Mouse (Mus musculus): ENCODE measurements around the gene Dock9.
"Not testable (repeated sequence)": the region's sequence is repeated elsewhere in the genome, so short reads cannot be mapped to it uniquely, and the experiment has no call there.

Gene Dock9

GRCm38 (mm10) chr14:121631934-121632333, 165.7 kb downstream of the Dock9 start:
- DNase-seq (ENCODE audit: low read depth in 1 of 2, low spot score in 2 of 2) = no peak

GRCm38 (mm10) chr14:121626741-121627140, 170.9 kb downstream of the Dock9 start:
- DNase-seq (ENCODE audit: low read depth in 1 of 2, low spot score in 2 of 2) = no peak

DNA sequence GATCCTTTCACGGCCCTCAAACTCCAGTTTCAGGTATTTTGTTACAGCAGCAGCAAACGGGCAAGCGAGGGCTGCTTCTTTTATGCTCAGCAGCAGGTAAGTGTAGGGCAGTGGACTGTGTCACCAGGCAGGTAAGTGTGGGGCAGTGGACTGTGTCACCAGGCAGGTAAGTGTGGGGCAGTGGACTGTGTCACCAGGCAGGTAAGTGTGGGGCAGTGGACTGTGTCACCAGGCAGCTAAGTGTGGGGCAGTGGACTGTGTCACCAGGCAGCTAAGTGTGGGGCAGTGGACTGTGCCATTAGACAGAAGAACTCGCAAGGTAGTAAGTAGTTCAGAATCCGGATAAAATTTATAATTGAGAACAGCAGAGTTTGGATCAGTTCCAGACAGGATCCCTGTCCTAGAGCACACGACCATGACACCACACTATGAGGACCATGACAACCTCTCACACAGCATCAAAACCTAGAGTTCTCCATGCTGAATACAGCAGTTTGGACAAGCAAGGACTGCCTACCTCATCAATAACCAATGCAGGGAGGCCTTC, 173.6 kb downstream of the Dock9 start:
- not testable (repeated sequence) for DNase-seq (ENCODE audit: low read depth in 1 of 2, low spot score in 2 of 2)

DNA sequence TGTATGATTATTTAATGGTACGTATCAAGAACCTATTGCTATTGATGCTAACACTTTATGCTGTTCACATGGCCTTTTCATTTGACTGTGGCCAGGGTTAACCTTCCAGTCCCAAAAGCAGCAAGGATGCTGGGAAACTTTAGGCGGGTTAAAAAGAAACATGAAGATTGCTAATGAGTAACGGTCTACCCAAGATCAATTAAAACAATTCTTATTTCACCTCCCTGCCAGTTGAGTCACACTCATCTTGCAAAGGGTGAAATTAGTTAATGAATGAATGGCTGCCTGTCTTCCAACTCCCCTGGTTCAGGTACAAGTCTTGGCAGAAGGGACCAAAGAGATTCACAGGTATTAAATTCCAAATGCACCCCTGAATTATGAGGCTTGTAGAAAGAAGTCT, 175.8 kb downstream of the Dock9 start:
- DNase-seq (ENCODE audit: low read depth in 1 of 2, low spot score in 2 of 2) = no peak

GRCm38 (mm10) chr14:121620567-121620966, 177.1 kb downstream of the Dock9 start:
- DNase-seq (ENCODE audit: low read depth in 1 of 2, low spot score in 2 of 2) = no peak

DNA sequence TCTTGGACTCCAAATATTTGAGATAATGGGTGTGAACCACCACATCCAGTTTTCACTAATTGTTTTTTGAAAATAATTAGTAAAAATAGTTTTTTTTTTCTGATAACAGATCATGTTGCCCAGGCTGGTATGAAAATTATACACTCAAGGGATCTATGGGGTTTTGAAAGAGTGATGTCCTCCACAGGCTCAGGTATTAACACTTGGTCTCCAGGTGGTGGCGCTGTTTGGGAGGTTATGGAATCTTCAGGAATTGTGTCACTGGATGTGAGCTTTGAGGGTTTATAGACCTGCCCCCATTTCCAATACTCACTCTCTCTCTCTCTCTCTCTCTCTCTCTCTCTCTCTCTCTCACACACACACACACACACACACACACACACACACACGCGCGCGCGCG, 177.5 kb downstream of the Dock9 start:
- DNase-seq (ENCODE audit: low read depth in 1 of 2, low spot score in 2 of 2) = no peak

DNA sequence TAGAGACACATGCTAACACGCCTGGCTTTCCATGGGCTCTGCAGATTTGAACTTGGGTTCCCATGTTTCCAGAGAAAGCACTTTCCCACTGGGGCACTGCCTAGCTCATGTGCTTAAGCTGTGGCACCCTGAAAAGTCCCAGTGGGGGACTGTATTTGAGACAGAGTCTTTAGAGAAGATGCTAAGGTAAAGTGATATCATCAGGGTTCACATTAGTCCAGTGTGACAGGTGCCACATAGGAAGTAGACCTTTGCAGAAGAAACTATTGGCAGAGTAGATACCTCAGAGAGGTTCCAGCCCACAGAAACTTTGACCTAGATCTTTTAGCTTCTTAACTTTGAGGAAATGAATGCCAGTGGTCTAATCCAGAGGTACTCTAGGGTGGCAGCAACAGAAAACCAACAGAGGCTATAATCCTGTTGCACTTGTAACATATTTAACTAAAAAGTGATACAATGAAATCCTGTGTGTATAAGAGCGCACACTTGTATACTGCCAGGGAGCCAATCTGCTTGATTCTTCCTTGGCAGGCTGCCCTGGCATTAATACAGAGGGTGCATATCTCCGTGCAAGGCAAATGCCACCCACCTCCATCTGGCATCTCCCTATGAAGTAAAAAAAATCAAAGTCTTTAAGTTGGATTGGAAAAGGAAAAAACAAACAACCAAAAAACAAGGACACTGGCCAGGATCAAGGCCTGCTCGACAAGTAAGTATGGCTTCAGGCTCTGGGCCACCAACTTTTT, 179.8 kb downstream of the Dock9 start:
- no peak for DNase-seq (ENCODE audit: low read depth in 1 of 2, low spot score in 2 of 2)

GRCm38 (mm10) chr14:121615431-121615830, 182.2 kb downstream of the Dock9 start:
- DNase-seq (ENCODE audit: low read depth in 1 of 2, low spot score in 2 of 2) = no peak

DNA sequence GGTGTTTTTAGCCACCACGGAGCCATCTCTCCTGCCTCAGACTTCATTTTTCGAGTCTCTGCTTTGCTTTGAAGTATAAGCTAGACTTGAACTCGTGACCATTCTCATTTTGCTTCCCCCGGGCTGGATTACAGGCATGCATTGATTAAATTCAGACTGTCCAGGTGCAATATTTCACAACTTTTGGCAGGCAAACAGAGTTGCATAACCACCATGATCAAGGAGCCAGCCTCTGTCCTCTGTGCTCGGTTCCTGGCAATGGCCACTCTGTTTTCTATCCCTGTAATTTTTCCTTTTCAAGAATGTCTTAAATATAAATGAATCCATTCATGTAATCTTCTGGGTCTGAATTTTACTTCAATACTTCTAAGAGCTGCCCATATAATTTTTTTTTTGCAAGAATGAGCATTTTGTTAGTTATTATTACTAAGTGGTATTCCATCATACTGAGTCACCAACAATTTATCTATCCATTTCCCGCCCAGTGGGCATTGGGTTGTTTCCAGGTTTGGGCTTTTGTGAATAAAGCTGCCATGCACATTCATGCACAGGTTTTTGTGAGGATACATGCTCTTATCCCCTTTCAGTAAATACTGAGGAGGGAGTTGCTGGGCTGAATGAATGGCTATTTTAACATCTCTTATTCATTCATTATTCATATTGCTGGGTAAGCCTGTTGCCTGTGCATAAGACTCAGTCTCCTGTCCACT, 183.0 kb downstream of the Dock9 start:
- no peak for DNase-seq (ENCODE audit: low read depth in 1 of 2, low spot score in 2 of 2)

DNA sequence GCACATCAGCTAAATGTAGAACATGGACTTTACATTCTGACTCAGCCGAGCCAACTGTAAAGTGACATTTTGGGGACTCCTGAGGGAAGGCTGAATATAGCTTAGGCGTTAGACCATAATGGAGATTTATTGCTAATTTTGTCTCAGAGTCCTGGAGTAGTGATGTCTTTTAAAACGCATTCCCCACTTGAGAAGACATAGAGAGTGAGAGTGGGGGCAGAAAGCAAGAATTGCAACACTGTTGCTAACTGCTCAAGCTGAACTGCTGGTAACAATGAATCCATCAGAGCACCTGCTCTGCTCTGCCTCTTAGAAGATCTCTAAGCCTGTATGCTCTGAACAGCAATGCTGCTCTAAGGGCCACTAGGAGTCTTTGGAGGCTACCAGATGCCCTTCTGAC, 184.1 kb downstream of the Dock9 start:
- no peak for DNase-seq (ENCODE audit: low read depth in 1 of 2, low spot score in 2 of 2)

- no peak for DNase-seq (ENCODE audit: low read depth in 1 of 2, low spot score in 2 of 2)
Measured at GRCm38 (mm10) chr14:121612926-121613325, 184.7 kb downstream of the Dock9 start.

GRCm38 (mm10) chr14:121611533-121611932, 186.1 kb downstream of the Dock9 start:
- no peak for DNase-seq (ENCODE audit: low read depth in 1 of 2, low spot score in 2 of 2)

- DNase-seq (ENCODE audit: low read depth in 1 of 2, low spot score in 2 of 2) = no peak
Measured at GRCm38 (mm10) chr14:121611098-121611497, 186.5 kb downstream of the Dock9 start.

- no peak for DNase-seq (ENCODE audit: low read depth in 1 of 2, low spot score in 2 of 2)
Measured at GRCm38 (mm10) chr14:121608522-121608921, 189.1 kb downstream of the Dock9 start.

DNA sequence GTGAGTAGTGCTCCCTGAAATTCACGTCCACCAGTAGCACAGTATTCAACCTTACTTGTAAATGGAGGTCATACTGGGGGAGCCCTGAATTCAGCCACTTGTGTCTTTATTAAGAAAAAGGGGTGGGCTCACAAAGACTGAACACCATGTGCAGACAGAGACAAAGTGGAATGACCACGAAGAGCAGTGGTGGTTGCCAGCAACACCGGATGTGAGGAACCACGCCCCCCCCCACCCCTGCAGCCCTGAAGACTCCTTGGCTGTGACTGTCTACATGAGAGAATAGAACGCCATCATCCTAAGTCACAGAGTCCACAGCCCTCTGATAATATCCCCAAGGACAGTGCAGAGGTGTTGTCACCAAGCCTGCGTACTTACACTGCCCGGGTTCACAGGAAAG, 191.2 kb downstream of the Dock9 start:
- DNase-seq (ENCODE audit: low read depth in 1 of 2, low spot score in 2 of 2) = no peak

GRCm38 (mm10) chr14:121605260-121605659, 192.4 kb downstream of the Dock9 start:
- no peak for DNase-seq (ENCODE audit: low read depth in 1 of 2, low spot score in 2 of 2)

DNA sequence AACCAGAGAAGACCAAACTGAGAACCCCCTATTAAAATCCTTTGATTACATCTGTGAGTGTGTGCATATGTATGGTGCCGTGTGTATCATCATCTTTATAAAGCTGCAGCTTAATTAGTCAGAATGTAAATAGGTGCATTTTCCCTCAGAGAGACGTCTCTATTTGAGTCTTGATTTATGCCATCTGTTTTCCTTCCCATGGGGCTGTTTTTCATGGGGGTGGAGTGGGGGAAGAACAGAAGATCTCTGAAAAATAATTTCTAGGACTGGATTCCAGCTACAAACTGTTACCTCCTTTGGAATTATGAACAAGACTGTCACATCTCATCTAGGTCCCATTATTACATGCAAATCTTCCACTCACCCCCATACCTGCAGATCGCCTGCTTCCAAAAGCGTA, 193.1 kb downstream of the Dock9 start:
- no peak for DNase-seq (ENCODE audit: low read depth in 1 of 2, low spot score in 2 of 2)

- no peak for DNase-seq (ENCODE audit: low read depth in 1 of 2, low spot score in 2 of 2)
Measured at GRCm38 (mm10) chr14:121602610-121603009, 195.0 kb downstream of the Dock9 start.

DNA sequence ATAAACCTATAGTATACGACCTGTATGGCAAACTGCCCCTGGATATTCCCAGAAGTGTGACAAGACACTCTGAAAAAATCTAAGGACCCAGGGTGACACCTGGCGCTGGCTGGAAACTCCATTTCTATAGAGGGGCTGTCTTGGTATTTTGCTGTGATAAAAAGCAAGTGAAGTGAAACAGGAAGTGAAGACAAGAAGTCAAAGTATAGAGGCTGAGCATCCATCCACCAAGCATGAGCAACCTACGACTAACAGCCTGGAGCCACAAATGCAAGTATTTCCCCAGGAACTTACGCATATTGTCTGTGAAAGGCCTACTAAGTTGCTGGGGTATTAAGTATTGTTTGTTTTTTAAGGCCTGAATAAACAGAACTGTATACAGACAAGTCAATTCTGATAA, 197.1 kb downstream of the Dock9 start:
- DNase-seq (ENCODE audit: low read depth in 1 of 2, low spot score in 2 of 2) = no peak

GRCm38 (mm10) chr14:121597073-121597472, 200.6 kb downstream of the Dock9 start:
- no peak for DNase-seq (ENCODE audit: low read depth in 1 of 2, low spot score in 2 of 2)

- no peak for DNase-seq (ENCODE audit: low read depth in 1 of 2, low spot score in 2 of 2)
Measured at GRCm38 (mm10) chr14:121596631-121597030, 201.0 kb downstream of the Dock9 start.

- DNase-seq (ENCODE audit: low read depth in 1 of 2, low spot score in 2 of 2) = no peak
Measured at GRCm38 (mm10) chr14:121594684-121595083, 203.0 kb downstream of the Dock9 start.
